Mouse (Mus musculus) frontal cortex, adult 2 months (tissue): ENCODE results near the gene Gm10570. TPM values are rescaled to one million over a fixed set of nuclear protein-coding genes. Genes with fewer than 3 reads are reported as not detected.

Experiments used
- DNase-seq, 2 experiments: peaks; one replicate each; pipeline ENCODE4 v3.0.0; 2022; ENCODE audit warnings: low spot score in 1 of 2; ENCODE audit errors: extremely low spot score in 1 of 2
- polyA plus RNA-seq: library from polyadenylated mRNA; depleted of rRNA; stranded (reverse); fragments of >200 nt; gene quantifications from 2 replicates; pipeline ENCODE4 v1.2.3, GENCODE M21; 2012

Gm10570 gene
- polyA plus RNA-seq, 1 experiment, result 2.3 TPM

DNA sequence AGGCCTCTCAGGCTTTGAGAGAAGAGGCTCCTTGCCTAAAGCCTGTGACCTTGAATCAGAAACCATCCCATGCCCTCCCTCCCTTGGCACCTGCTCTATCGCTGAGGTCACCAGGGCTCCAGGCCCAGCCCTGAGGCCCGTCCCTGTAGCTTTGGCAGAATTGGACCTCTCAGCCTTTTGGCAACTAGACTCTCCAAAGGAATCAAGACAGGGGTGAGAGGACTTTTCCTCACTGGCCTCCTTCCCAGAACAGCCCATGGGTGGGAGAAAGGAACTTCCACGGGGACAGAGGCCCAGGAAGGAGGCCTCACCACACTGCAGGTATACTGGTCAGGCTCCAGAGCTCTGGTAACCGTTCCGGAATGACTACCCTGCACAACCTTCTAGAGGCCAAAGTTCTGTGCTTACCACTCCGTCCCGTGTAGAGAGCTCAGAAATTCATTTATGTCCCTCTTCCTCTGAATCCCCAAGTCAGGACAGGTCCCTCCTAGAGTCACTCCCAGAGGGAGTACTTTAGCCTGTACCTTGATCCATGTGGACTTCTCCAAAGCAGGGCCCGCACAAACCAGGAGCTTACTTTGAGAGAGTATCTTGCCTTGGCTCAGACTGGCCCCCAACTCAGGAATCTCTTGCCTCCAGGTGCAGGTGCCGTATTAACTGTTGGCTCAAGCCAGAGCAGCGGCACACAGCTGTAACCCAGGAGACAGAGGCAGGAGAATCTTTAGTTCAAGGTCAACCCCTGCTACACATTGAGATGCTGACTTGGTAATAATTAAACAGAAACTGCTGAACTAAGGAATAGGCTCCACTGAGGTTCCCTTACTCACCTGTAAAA, 1.5 kb downstream of the Gm10570 start:
- DNase-seq, result no peak

DNA sequence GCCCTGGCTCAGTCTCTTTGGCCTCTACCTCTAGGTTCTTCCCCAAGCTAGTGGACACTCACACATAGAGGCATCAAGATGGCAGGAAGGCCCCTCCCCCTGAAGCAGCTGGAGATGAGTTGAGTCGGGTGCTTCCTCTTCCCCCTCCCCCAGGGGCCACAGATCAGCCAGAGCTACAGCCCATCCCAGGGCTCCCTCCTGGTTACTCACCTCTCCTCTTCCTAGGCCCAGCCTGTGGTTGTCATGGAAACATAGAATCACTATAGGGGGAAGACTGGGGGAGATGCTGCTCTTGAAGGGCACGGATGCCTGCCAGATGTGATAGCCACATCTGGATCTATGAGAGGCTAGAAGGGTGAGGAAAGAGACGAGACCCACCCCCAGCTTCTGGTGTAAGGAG, 3.7 kb downstream of the Gm10570 start:
- no peak for DNase-seq

DNA sequence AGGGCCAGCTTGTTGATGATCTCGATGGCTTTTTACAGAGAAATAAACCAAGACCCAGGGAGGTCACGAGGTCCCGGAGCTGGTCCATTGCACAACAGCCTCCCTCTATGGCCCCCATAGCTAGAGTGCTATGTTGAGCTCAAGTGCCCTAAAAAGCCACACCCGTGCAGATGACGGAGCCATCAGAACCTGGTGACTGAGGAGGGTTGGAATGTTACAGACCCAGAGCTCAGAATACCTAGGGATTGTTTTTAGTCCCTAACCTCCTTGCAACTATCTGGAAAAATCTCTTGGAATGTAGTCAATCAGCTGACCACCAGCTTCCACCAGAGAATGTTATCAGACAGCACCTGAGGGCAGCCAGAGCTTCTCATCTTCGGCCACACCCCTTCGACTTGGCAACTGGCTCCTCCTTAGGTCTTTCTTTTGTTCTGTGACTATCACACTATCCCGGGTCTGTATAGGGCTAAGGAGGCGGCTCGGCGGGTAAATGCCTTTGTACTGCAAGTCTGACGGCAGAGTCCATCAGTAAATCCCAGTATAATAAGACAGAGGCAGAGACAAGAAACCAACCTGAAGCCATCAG, 6.1 kb downstream of the Gm10570 start:
- no peak for DNase-seq

DNA sequence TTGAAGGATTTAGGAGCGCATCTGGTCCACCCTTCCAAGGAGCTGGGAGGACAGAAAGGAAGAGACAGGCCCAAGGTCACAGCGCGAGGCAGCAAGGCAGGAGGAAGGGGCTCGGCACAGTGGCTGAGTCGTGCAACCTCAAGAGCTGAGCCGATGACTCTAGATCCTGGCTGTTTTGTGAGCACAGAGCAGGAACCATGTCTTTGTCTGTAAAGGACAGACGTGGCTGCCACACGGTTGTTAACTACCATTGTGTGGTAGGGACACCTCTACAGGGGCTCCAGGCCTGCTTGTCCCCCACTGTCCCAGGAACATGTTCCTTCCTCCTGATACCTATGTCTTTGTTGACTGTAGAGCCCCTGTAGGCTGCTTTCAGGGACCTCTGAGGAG, 8.8 kb downstream of the Gm10570 start:
- no peak for DNase-seq

DNA sequence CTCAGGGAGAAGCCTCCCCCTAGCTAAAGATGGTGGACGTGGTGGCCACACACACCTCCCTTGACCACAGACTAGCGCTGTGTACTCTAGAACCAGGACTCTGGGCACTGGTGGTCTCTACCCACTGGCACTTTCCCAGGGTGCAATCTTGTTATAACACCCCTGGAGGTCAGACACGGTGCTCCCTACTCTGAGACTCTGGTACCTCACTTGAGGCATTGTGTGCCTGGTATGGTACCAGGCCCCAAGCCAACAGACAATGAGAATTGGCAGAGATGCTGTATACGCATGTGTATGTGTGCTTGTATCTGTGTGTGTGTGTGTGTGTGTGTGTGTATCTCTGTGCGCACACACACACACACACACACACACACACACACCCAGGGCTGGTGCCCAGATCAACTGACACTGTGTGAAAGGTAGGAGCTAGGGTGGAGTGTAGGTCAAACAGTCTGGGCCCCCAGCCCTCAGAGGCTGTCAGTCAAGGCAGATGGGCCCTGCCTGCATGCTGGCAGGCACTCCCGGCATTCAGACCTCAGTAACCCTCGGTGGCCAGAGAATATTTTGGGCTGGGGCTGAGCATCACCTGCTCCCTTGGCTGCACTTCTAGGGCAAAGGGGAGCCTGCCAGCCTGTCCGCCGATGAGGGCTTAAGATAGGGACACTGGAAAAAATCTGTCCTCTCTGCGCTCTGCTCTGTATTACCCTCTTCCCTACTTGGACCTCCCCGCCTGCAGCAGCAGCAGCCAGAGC, 9.4 kb downstream of the Gm10570 start:
- DNase-seq, result no peak

DNA sequence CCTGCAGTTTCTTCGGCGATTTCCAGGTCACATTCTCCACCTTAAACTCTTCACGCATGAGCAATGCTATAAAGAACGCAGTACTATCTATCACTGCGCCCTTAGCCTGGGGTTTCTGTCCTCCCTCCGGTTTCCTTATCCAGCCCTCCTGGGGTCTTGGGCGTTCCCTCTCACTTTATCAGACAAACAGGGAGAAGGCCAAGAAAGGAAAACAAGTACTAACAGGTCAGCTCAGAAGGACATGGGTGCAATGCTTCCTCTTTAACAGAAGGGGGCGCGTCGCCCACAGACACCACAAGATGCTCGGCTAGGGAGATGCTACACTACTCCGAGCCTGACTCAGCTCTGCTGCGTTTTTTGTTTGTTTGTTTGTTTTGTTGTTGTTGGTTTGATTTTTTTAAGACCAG, 11.3 kb downstream of the Gm10570 start:
- peak in 1 of 2 experiments; percentile 41 for DNase-seq

DNA sequence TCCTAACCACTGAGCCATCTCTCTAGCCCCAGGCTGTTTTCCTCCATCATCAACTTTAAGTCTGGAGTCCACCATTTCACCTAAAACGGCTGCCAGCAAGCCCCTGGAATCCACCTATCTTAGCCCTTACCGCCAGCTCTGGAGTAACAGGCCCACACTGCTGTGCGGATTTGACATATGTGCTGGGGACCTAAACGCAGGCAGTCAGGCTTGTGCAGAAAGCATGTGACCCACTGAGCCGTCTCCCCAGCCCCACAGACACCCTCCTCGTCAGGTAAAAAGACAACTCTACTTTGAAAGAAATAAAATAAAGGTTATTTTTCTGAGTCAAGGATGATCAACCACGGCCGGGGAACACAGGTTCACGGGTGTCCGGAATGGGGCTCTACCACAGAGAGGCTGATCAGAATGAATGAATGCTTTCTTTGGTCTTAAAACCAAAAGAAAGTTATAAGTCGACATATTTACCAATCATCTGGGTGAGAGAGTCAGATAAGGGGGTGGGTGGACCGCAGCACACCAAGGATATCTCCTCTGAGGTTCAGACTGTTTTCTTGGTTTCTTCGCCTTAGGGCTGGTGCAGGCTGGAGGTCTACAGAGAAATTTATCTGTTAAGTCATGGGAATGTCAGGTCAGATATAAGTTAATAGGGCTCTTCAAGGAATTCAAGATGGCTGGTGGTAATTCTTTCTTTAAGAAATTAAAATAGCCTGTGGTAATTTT, 12.1 kb downstream of the Gm10570 start:
- no peak for DNase-seq

DNA sequence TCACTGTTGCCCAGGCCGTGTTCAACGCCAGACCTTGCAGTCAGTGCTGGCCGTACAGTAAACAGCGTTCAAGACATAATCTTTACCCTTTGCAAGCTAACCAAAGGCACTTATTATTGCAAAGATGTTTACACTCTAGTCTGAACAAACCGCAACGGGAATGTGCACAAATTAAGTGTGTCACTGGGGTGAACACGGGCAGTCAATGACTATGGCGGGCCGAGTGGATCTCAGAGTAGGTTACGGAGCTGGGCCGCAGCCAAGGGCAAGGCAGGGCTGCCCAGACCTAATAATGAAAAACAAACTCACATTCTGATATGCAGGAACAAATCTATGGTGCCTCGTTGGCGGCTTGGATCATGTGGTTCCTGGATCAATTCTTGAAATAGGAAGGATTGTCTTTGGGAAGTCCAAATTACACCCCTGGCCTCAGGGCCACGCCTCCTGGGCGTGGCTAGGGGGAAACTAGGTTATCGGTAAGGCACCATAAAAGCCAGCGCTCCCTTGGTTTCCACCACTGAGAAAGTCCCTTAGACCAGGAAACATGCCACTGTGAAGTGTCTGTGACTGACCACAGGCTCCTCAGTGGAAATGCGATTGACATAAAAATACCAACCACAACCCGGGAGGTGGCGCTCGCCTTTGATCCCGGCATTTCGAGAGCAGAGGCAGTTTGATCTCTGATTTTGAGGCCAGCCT, 13.3 kb downstream of the Gm10570 start:
- DNase-seq, result no peak

DNA sequence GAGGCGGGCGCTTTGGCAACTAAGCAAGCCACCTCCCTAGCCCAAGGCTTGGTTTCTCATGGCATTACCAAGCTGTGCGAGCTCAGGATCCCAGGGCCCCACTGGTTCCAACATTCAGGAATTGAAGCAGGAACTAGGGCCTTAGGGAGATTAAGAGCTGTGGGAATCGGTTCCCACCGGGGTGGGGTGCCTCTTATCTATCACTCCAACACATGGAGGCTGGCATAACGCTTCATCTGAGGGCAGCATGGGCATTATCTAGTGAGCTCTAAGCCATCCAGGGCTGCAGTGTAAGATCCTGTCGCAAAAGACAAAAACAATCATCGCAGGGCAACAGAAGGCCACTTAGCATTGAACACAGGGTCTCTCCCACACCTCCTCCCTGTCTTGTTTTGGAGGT, 14.0 kb downstream of the Gm10570 start:
- DNase-seq, result no peak

DNA sequence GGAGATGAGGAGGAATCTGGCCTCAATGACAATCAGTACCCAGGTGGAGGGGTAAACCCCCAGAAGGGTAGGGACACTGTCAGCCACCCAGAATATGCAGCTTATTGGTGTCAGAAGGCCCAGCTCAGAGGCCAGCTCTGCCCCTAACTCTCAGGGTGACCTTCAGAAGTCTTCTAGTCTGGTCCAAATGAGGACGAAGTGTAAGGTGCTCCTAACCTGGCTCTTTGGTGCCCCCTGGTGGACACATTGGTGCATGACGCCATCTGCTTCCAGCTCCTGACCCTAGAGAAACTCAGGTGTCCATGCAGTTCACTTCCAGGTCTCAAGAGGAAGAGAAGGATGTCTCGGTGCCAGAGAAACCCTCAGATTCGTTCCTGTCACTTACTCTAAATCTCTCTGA, 16.2 kb downstream of the Gm10570 start:
- peak in 1 of 2 experiments; percentile 85 for DNase-seq

DNA sequence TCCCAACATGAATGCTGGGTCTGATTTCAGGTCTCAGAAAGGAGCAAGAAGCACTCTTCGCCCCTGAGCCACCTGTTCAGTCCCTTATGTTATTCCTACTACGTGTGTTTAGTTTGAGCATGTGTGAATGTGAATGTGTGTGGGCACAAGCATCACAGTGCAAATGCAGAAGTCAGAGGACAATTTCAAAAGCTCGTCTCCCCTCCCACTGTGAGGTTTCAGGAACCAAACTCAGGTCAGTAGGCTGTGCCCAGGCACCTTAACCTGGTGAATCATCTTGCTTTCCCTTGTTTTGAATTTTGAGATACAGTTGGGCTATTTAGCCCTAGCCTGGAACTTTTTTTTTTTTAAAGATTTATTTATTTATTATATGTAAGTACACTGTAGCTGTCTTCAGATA, 18.6 kb downstream of the Gm10570 start:
- no peak for DNase-seq

DNA sequence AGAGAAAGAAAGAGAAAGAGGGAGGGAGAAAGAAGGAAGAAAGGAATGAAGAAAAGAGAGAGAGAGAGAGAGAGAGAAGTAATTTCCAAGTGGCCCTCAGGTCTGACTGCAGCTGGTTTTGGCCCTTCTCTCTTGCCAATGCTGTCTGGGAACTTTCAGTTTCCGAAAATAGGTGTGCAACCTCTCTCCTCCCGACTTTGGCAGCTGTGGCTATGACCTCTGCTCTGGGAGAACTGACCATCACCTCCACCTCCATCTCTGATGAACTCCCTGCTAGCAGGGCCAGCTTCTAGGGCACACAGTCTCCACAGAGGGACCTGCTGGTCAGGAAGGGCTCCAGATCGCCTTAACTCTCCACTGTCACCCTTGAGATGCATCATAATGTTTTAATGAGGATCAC, 21.9 kb downstream of the Gm10570 start:
- no peak for DNase-seq

DNA sequence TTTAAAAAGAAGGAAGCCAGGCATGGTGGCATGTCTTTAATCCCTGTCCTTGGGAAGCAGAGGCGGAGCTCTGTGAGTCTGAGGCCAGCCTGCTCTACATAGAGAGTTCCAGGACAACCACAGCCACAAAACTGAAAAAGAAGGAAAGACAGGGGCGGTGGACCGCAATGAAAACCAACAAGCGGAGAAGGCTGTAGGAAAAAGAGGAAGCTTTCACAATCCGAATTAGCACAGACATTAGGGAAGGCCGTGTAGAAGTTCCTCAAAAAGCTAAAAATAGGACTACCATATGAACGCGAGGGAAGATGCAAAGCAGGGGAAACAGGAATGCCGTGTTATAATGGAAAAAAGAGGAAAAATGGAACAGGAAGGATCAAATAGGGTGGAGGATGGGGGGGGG, 24.6 kb downstream of the Gm10570 start:
- no peak for DNase-seq

DNA sequence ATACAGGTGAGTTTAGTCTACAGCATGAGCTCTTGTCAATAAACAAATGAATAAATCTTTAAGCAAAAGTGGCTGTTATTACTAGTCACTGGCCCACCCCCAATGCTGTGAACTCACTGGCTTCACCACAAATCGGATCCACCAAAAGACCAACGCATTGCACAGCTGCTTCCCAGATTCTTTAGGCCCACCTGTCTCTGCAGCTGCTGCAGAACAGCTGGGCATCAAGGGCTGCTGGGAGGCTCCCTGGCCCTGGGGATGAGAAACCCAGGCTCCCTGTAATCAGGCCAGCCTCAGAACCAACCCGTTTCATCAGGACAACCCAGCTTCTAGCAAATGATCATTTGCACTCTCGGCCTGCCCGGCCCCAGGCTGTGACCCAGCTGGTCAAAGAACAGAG, 25.6 kb downstream of the Gm10570 start:
- no peak for DNase-seq

DNA sequence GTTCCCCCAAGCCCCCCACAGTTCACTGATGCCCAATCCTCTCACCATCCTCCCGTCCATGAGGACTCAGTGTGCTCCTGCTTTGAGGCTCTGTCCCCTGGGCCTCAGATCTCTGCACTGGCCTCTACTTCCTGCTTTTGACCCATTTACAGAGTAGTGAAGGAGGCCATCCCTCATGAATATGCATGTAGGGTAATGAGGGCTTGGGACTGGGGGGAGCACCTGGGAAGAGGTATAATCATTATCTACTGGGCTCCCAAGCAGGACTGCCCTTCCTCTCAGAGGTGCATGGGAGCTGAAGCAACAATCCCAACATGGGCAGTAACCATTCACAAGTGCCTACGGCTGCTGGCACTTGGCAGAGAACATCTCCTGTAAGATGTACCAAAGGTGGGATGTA, 29.4 kb downstream of the Gm10570 start, which contains the start of gene Serinc2:
Gene Serinc2 (minus strand): TSS at position 101 of the 400 bp plus-strand sequence.
- no peak for DNase-seq

DNA sequence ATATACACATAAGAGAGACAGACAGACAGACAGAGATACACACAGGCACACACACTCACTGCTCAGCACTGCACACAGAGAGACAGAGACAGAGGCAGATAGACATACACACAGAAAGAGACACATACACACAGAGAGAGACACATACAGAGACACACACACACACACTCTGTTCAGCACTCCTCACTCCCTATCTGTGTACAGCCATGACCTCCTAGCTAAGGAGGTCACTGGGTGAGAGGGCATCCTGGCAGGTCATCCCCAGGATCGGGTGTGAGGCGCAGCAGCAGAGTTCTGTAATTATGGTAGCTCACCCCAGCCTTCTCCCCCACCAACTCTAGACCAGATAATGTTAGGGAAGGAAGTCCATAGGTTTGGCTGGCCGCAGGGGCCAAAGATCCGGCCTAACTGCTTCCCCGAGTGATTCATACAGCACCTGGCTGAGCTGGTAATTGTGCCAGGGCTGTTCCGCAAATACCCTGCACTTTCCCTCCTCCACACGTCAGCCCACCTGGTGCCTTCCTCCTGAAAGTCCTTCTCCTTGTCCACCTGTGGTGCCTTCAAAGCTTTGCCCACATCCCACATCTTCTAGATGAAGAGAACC, 31.8 kb downstream of the Gm10570 start:
- DNase-seq, result no peak

DNA sequence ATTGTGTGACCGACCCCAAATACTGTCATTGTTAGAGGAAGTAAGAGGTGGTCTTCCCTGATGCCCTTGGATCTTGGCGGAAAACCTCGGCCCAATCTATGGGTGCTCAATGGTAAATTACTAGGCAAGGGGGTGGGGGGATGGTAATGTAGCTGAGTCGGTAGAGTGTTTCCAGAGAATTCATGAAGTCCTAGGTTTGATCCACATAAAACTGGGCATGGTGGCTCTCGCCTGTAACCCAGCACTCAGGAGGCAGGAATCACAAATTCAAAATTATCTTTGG, 32.7 kb downstream of the Gm10570 start:
- DNase-seq, result no peak

DNA sequence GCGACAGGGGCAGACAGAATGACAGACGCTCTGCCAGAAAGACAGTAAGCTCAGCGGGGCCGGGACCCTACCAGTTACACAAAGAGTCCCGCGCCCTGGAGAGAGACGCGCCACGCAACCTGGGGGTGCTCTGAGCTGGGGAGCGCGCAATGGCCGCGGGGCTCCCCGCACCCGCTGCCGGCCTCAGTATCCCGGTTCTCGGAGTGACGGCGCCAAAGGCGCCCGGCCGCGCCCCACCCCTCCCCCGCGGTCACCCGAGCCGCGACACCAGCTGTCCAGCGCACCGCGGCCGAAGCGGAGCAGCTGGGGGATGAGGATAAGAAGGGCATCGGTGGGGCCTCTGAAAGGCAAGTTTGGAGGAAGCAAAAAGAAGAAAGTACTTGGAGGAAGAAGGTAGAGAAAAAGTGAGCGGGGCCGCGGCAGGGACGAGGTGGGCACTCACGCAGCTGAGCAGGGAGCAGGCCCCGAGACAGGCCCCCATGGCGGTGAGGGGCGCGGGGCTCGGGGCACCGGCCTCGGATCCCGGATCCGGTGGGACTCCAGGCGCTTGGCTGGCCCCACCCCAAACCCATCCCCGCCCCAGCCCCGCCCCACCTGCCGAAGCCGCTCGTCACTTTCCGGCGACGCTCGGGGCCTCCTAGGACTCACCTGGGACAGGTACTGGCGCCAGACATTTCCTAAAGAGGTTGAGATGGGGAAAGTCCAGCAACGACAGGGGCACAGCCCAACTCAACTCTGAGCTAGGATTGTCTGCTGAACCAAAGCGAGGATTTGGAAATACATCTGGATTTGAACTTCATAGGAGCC, 33.3 kb downstream of the Gm10570 start:
- no peak for DNase-seq

DNA sequence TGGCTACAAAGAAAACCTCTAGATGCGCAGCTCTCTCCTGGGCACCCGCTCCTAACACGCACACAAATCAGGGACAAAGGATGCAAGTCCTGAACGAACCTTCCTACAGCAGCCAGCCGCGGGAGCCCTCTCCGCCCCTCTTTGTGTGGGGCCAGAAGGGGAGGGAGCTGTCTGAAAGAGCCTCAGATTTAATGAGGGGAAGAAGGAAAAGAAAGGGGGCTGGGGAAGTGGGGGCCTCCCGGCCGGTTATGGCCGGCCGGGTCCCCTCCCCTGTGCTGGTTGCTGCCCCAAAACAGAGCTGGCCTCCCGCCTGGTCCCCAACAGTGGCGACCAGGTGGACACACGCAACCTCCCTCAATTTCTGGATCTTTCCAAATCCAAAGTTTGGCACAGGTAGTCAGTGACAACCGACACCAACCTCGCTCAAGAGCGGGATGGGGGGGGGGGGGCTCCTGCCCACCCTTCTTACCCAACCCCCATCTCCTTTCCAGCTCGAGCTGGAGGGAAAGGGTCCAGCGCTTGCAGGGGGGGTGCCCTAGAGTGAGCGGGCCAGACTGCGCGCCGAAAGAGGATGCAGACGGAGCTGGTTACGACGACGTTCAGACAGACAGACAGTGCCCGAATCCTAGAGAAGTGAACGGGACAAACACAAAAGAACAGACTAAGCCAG, 34.0 kb downstream of the Gm10570 start:
- DNase-seq, result no peak
